Mouse (Mus musculus) activated CD4-positive, CD25-positive, alpha-beta regulatory T cell (primary cell): ENCODE measurements around the gene Gm11992. TPM values are rescaled to one million over a fixed set of nuclear protein-coding genes. Genes with fewer than 3 reads are reported as not detected.

Source experiments
- polyA plus RNA-seq, 2 experiments: library from polyadenylated mRNA; unstranded; fragments of 100-300 nt; shearing (Covaris generic); gene quantifications; one replicate each; pipeline ENCODE4 v1.2.1; 2017

Gene Gm11992
- polyA plus RNA-seq = 1 to 10 TPM in 1 of 2 experiments, not detected in 1; 1.1 TPM

DNA sequence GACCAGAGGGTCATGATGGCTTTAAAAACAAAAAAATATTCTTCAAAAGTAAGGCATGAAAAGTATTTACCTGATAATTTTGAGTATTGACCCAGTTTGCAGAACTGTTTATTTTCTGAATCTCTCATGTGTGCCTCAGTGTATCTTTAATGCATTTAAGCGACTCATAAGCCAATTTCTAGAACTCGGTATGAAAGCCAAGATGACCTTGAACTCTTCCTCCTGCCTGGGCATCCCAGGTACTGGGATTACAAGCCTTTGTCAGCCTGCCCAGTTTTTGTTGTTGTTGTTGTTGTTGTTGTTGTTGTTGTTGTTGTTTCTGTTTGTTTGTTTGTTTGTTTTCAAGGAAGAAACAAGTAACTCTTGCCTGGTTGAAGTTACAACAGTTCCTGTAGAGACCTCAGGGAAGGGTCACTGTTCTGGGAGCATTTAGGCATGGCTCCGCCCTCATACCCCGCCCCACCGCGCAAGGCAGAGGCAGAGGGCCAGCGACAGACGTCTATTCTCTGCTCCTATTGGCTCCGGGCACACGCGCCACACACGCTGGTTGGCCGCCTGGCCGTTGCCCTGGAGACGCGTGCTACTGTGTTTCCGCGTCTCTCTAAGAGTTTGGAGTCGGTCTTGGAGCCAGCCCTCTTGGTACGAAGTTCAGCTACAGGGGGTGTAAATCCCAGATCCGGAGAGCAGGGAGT is at the start of gene Gm11992:
Gm11992 (plus strand) TSS at position 584 of the 692 bp plus-strand sequence.

DNA sequence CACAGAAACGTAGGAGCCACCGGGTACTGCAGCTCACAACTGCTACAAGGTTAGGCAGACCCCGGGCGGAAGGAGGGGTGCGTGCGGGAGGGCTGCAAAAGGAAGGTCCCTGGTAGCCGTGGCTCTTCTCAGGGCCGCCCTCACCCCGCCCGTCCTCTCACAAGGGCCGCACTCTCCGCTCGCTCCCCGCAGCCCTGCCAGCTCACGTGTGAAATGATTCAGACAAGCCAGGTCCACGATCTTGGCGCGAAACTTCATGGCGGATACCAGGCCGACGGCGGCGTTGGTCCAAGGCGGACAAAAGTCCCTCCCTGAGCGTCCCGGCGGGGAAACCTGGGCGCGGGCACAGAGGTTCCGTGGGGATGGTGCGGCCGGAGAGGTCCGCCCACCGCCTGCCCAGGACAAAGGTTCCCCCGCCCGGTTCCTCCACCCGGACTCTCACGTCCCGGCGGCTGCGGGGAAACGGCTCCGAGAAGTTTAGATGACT is 37.5 kb upstream of the Gm11992 start, which contains the start of gene Hus1:
Hus1 (minus strand) TSS at position 339 of the 487 bp plus-strand sequence.

GRCm38 (mm10) chr11:9048703-9049060 is 288 bp downstream of the Gm11992 start, which contains the start of gene Sun3:
TSS of gene Sun3 (minus strand) at chr11:9048991.

DNA sequence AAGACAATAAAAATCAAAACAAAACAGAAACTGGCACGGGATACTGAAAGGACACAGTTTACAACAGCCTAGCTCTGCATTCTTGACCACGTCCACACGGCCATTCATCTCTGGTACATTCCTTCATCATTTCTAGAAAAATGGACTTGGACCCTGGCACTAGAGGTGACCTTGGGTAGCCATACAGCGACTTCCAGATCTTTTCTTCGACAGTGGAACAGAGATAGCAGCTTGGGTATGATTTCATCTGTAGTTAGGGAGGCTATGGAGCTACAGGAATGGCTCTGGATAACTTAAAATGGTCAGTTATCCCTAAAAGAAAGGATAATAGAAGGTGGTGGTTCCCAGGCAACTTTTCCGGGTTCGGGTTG is 69.6 kb downstream of the Gm11992 start, which contains the start of gene Upp1:
Upp1 (plus strand) TSS at position 54 of the 371 bp plus-strand sequence.

Other genes with a start within 250 kb of the Gm11992 start
- not detected for gene Pkd1l1, start 75.3 kb upstream of the Gm11992 start, polyA plus RNA-seq
- gene Hus1, start 37.4 kb upstream of the Gm11992 start, polyA plus RNA-seq = 10 to 100 TPM in 1 of 2 experiments, 1 to 10 TPM in 1; 7.3 to 10.3 TPM
- gene Sun3, start 397 bp downstream of the Gm11992 start, polyA plus RNA-seq = not detected
- gene Upp1, start 69.5 kb downstream of the Gm11992 start, polyA plus RNA-seq = under 1 TPM; 0.20 to 0.76 TPM
- under 1 TPM in 1 of 2 experiments, not detected in 1; 0.09 TPM for gene Abca13, start 143.3 kb downstream of the Gm11992 start, polyA plus RNA-seq